Mouse (Mus musculus) embryonic facial prominence, embryonic 15.5 days (tissue): ENCODE results near the gene Ddah2. TPM values are rescaled to one million over a fixed set of nuclear protein-coding genes. Genes with fewer than 3 reads are reported as not detected.
"Not testable (repeated sequence)": the region's sequence is repeated elsewhere in the genome, so short reads cannot be mapped to it uniquely, and the experiment has no call there.

Experiments
- ATAC-seq: fragments of 200-750 bp; cut with Nextera tagmentation; 2 replicates; pipeline ENCODE4 v1.8.0; 2017; ENCODE audit warnings: low read depth, moderate TSS enrichment; ENCODE audit not compliant: insufficient number of reproducible peaks, low FRiP score, low TSS enrichment
- H3K27ac ChIP-seq: fragments of 300-500 bp; sonication (generic); replicated peaks from 2 replicates; pipeline ENCODE4 v1.5.1; 2015; ENCODE audit warnings: mild to moderate bottlenecking, inconsistent platforms
- H3K27me3 ChIP-seq: fragments of 300-500 bp; sonication (generic); 2 replicates; pipeline ENCODE4 v1.6.1; 2015; ENCODE audit warnings: inconsistent platforms
- H3K36me3 ChIP-seq: fragments of 300-500 bp; sonication (generic); 2 replicates; pipeline ENCODE4 v1.6.1; 2015; ENCODE audit warnings: mild to moderate bottlenecking, inconsistent platforms
- H3K4me1 ChIP-seq: fragments of 300-500 bp; sonication (generic); 2 replicates; pipeline ENCODE4 v1.6.1; 2015; ENCODE audit warnings: inconsistent platforms
- H3K4me2 ChIP-seq: fragments of 300-500 bp; sonication (generic); replicated peaks from 2 replicates; pipeline ENCODE4 v1.6.1; 2015; ENCODE audit warnings: mild to moderate bottlenecking, inconsistent platforms
- H3K4me3 ChIP-seq: fragments of 300-500 bp; sonication (generic); replicated peaks from 2 replicates; pipeline ENCODE4 v1.5.1; 2015; ENCODE audit warnings: mild to moderate bottlenecking, inconsistent platforms
- H3K9ac ChIP-seq: fragments of 300-500 bp; sonication (generic); 2 replicates; pipeline ENCODE4 v1.6.1; 2015; ENCODE audit warnings: inconsistent platforms
- H3K9me3 ChIP-seq: fragments of 300-500 bp; sonication (generic); replicated peaks from 2 replicates; pipeline ENCODE4 v1.6.1; 2016; ENCODE audit warnings: inconsistent platforms
- WGBS: fragments of 180-500 bp; shearing (Covaris S2); methylation state at CpG from one replicate; pipeline ENCODE4 v1.1.7; 2015; 5-methylcytosine and 5-hydroxymethylcytosine counted together
- polyA plus RNA-seq: library from polyadenylated mRNA; unstranded; fragments of >200 nt; fragmentation: Nextera tagmentation; extraction: Ambion mirVana; gene quantifications from 2 replicates; pipeline ENCODE4 v1.2.1, GENCODE M21; 2015

The Ddah2 gene
- polyA plus RNA-seq, 1 experiment from 2014 or later: 319 TPM

- H3K27ac ChIP-seq: no peak overlapping the region
- no peaks in the 10 kb centered on the region for H3K9me3 ChIP-seq
- no peaks in the 10 kb centered on the region for H3K27me3 ChIP-seq
- H3K4me3 ChIP-seq: no peak overlapping the region
- no peak overlapping the region for H3K4me2 ChIP-seq
- H3K9ac ChIP-seq: no peak overlapping the region
- WGBS: 61% methylated on average over 2 of the region's 2 CpGs
- ATAC-seq: no peak
- H3K4me1 ChIP-seq: peaks cover 52% of the 10 kb centered on the region
- H3K36me3 ChIP-seq: no peaks in the 10 kb centered on the region
These were observed 30.5 kb upstream of the Ddah2 start for GRCm38 (mm10) chr17:35028315-35028714.

GRCm38 (mm10) chr17:35029691-35030532 lies 28.9 kb upstream of the Ddah2 start:
- WGBS: 33% methylated on average over 19 of the region's 19 CpGs
- Histone ChIP-seq H3K9me3 (no peaks in the 10 kb centered on the region), H3K9ac (no peak overlapping the region), H3K27me3 (no peaks in the 10 kb centered on the region), H3K4me2 (no peak overlapping the region), H3K4me3 (no peak overlapping the region), H3K27ac (no peak overlapping the region), H3K4me1 (peaks cover 45% of the 10 kb centered on the region), H3K36me3 (no peaks in the 10 kb centered on the region)
- no peak for ATAC-seq

- Histone ChIP-seq H3K27me3 (no peaks in the 10 kb centered on the region), H3K4me3 (no peak overlapping the region), H3K9me3 (no peaks in the 10 kb centered on the region), H3K4me2 (no peak overlapping the region), H3K9ac (no peak overlapping the region), H3K36me3 (no peaks in the 10 kb centered on the region), H3K4me1 (peaks cover 34% of the 10 kb centered on the region), H3K27ac (no peak overlapping the region)
- no peak for ATAC-seq
- WGBS: 88% methylated on average over 11 of the region's 11 CpGs
These were observed 27.6 kb upstream of the Ddah2 start for GRCm38 (mm10) chr17:35031272-35031671.

- no peak overlapping the region for H3K9ac ChIP-seq
- no peaks in the 10 kb centered on the region for H3K36me3 ChIP-seq
- peaks cover 28% of the 10 kb centered on the region for H3K4me1 ChIP-seq
- H3K27ac ChIP-seq: no peak overlapping the region
- ATAC-seq: no peak
- H3K27me3 ChIP-seq: no peaks in the 10 kb centered on the region
- 82% methylated on average over 7 of the region's 7 CpGs for WGBS
- H3K9me3 ChIP-seq: no peaks in the 10 kb centered on the region
- no peak overlapping the region for H3K4me3 ChIP-seq
- no peak overlapping the region for H3K4me2 ChIP-seq
These were observed 27.0 kb upstream of the Ddah2 start for GRCm38 (mm10) chr17:35031880-35032279.

- Histone ChIP-seq H3K27me3 (no peaks in the 10 kb centered on the region), H3K36me3 (no peaks in the 10 kb centered on the region), H3K4me3 (no peak overlapping the region), H3K9ac (no peak overlapping the region), H3K4me1 (peaks cover 25% of the 10 kb centered on the region), H3K27ac (no peak overlapping the region), H3K4me2 (no peak overlapping the region), H3K9me3 (no peaks in the 10 kb centered on the region)
- ATAC-seq: no peak
- WGBS: 73% methylated on average over 8 of the region's 8 CpGs
These were observed 26.4 kb upstream of the Ddah2 start for GRCm38 (mm10) chr17:35032323-35032870.

- 68% methylated on average over 1 of the region's 1 CpGs for WGBS
- not testable (repeated sequence) for H3K4me2 ChIP-seq, H3K27me3 ChIP-seq, H3K9ac ChIP-seq, H3K4me3 ChIP-seq, H3K9me3 ChIP-seq, H3K27ac ChIP-seq, H3K36me3 ChIP-seq, ATAC-seq
- peaks cover 12% of the 10 kb centered on the region for H3K4me1 ChIP-seq
These were observed 25.1 kb upstream of the Ddah2 start for GRCm38 (mm10) chr17:35033703-35034102.

GRCm38 (mm10) chr17:35034896-35035295 lies 23.9 kb upstream of the Ddah2 start:
- Histone ChIP-seq H3K9ac (no peak overlapping the region), H3K4me3 (no peak overlapping the region), H3K4me1 (peaks cover under 1% of the 10 kb centered on the region; the same call in 1 of the 2 replicates), H3K9me3 (no peaks in the 10 kb centered on the region), H3K4me2 (no peak overlapping the region), H3K36me3 (no peaks in the 10 kb centered on the region), H3K27me3 (no peaks in the 10 kb centered on the region), H3K27ac (no peak overlapping the region)
- 56% methylated on average over 6 of the region's 6 CpGs for WGBS
- no peak for ATAC-seq

- H3K27ac ChIP-seq: no peak overlapping the region
- 0 out of 2 replicates have a peak, but pooled peaks cover 3% of the 10 kb centered on the region for H3K4me1 ChIP-seq
- H3K4me2 ChIP-seq: no peak overlapping the region
- no peaks in the 10 kb centered on the region for H3K27me3 ChIP-seq
- H3K36me3 ChIP-seq: no peaks in the 10 kb centered on the region
- no peaks in the 10 kb centered on the region for H3K9me3 ChIP-seq
- H3K4me3 ChIP-seq: no peak overlapping the region
- 70% methylated on average over 11 of the region's 11 CpGs for WGBS
- ATAC-seq: no peak
- no peak overlapping the region for H3K9ac ChIP-seq
These were observed 19.5 kb upstream of the Ddah2 start for GRCm38 (mm10) chr17:35039121-35039873.

- Histone ChIP-seq H3K27ac (peak overlapping the region; percentile 36; the same call in 1 of the 2 replicates), H3K9me3 (no peaks in the 10 kb centered on the region), H3K27me3 (no peaks in the 10 kb centered on the region), H3K36me3 (no peaks in the 10 kb centered on the region), H3K4me3 (no peak overlapping the region), H3K4me2 (no peak overlapping the region), H3K9ac (no peak overlapping the region), H3K4me1 (peaks cover 35% of the 10 kb centered on the region)
- no peak for ATAC-seq
- WGBS: 73% methylated on average over 4 of the region's 4 CpGs
These were observed 15.0 kb upstream of the Ddah2 start for GRCm38 (mm10) chr17:35043794-35044193.

GRCm38 (mm10) chr17:35044904-35045806 lies 13.7 kb upstream of the Ddah2 start:
- WGBS: 84% methylated on average over 7 of the region's 7 CpGs
- Histone ChIP-seq H3K36me3 (no peaks in the 10 kb centered on the region), H3K27me3 (no peaks in the 10 kb centered on the region), H3K9me3 (no peaks in the 10 kb centered on the region), H3K4me2 (peak overlapping the region; percentile 98), H3K9ac (no peak overlapping the region), H3K4me3 (peak overlapping the region; percentile 61), H3K4me1 (peaks cover 48% of the 10 kb centered on the region), H3K27ac (peak overlapping the region; percentile 23)
- no peak for ATAC-seq
